Mouse (Mus musculus) testis, adult 2 months (tissue): ENCODE results near the gene Maml2. TPM values are rescaled to one million over a fixed set of nuclear protein-coding genes. Genes with fewer than 3 reads are reported as not detected.

Experiments used
- H3K27ac ChIP-seq: fragments of 200-500 bp; 2 replicates; pipeline ENCODE4 v1.5.1; 2012; ENCODE audit warnings: low read depth, low read length; ENCODE audit not compliant: control insufficient read depth, insufficient read depth
- H3K27me3 ChIP-seq: fragments of 200-500 bp; 2 replicates; pipeline ENCODE4 v1.6.1; 2012; ENCODE audit warnings: mild to moderate bottlenecking, low read length, moderate library complexity; ENCODE audit not compliant: control insufficient read depth, insufficient read depth
- H3K36me3 ChIP-seq: fragments of 200-500 bp; 2 replicates; pipeline ENCODE4 v1.6.1; 2012; ENCODE audit warnings: mild to moderate bottlenecking, low read length; ENCODE audit not compliant: control insufficient read depth, insufficient read depth
- H3K4me1 ChIP-seq: fragments of 200-500 bp; 2 replicates; pipeline ENCODE4 v1.6.1; 2012; ENCODE audit warnings: low read length; ENCODE audit not compliant: control insufficient read depth, insufficient read depth
- H3K4me3 ChIP-seq: fragments of 200-500 bp; 2 replicates; pipeline ENCODE4 v1.5.1; 2012; ENCODE audit warnings: low read depth, mild to moderate bottlenecking, low read length, moderate library complexity, mixed read lengths; ENCODE audit not compliant: control insufficient read depth
- CTCF ChIP-seq: fragments of 200-500 bp; IDR thresholded peaks from 2 replicates; pipeline ENCODE4 v1.5.1; 2012; ENCODE audit warnings: low read depth, mild to moderate bottlenecking, inconsistent platforms, low read length, moderate library complexity; ENCODE audit not compliant: control insufficient read depth, insufficient read depth, insufficient replicate concordance
- POLR2A ChIP-seq: fragments of 200-500 bp; IDR thresholded peaks from 2 replicates; pipeline ENCODE4 v1.6.1; 2012; ENCODE audit warnings: low read depth, mild to moderate bottlenecking, inconsistent platforms, low read length, moderate library complexity; ENCODE audit not compliant: control insufficient read depth
- polyA plus RNA-seq: library from polyadenylated mRNA; depleted of rRNA; stranded (reverse); fragments of >200 nt; gene quantifications from 2 replicates; pipeline ENCODE4 v1.2.3, GENCODE M21; 2012

Maml2 gene
- polyA plus RNA-seq, 1 experiment, result 0.56 TPM

- Histone ChIP-seq H3K4me3 (no peak overlapping the region), H3K4me1 (no peaks in the 10 kb centered on the region), H3K27ac (no peak overlapping the region), H3K36me3 (no peaks in the 10 kb centered on the region), H3K27me3 (no peaks in the 10 kb centered on the region)
- TF ChIP-seq POLR2A (no peak), CTCF (no peak)
These were observed 354.7 kb downstream of the Maml2 start for GRCm38 (mm10) chr9:13652389-13652877.

DNA sequence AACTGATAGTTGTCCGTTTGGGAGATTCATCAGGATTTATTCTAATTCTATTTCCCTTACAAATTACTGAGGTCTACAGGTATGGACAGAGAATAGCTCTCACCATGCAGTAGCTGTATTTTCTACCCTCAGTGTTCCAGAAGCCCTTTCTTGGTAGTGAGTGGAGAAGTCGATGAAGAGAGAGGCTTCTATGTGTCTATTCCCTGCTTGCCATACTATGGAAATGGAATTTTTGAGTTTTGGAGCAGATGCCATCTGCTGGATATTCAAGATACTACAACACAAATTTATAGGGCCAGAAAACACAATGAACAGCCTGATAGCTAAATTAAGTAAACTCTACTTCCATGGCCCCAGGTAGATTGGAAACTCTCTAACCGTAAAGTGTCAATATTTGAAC is 355.2 kb downstream of the Maml2 start:
- Histone ChIP-seq H3K27ac (no peak overlapping the region), H3K27me3 (no peaks in the 10 kb centered on the region), H3K4me1 (no peaks in the 10 kb centered on the region), H3K36me3 (no peaks in the 10 kb centered on the region), H3K4me3 (no peak overlapping the region)
- TF ChIP-seq POLR2A (no peak), CTCF (no peak)

GRCm38 (mm10) chr9:13661768-13662623 is 364.2 kb downstream of the Maml2 start:
- no peaks in the 10 kb centered on the region for H3K36me3 ChIP-seq
- TF ChIP-seq POLR2A (no peak), CTCF (no peak)
- H3K4me1 ChIP-seq, result no peaks in the 10 kb centered on the region
- no peak overlapping the region for H3K27ac ChIP-seq
- no peak overlapping the region for H3K4me3 ChIP-seq
- no peaks in the 10 kb centered on the region for H3K27me3 ChIP-seq

GRCm38 (mm10) chr9:13665487-13665969 is 367.8 kb downstream of the Maml2 start:
- no peak overlapping the region for H3K27ac ChIP-seq
- H3K4me1 ChIP-seq, result no peaks in the 10 kb centered on the region
- no peaks in the 10 kb centered on the region for H3K27me3 ChIP-seq
- H3K4me3 ChIP-seq, result no peak overlapping the region
- TF ChIP-seq POLR2A (no peak), CTCF (no peak)
- H3K36me3 ChIP-seq, result no peaks in the 10 kb centered on the region

DNA sequence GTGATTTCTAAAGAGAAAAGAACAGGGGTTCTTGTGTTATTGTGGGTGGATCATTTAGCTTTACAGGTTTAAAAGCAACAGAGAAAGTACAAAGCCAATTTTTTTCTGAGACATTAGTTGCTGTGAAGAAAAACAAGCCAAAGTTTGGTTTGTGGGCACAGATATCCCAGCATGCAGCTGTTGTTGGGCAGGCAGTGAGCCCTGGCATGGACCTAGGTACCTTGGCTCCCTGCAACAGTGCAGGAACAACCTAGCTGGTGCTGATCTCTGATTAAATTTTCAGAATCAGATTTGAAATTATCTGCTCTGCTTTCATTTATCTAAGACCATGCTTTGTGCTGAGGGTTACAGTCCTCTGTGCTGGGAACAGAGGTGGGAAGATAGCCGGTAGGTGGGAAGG is 370.2 kb downstream of the Maml2 start:
- Histone ChIP-seq H3K27me3 (no peaks in the 10 kb centered on the region), H3K36me3 (no peaks in the 10 kb centered on the region), H3K27ac (no peak overlapping the region), H3K4me3 (no peak overlapping the region), H3K4me1 (no peaks in the 10 kb centered on the region)
- TF ChIP-seq POLR2A, result no peak
- no peak for TF ChIP-seq CTCF

DNA sequence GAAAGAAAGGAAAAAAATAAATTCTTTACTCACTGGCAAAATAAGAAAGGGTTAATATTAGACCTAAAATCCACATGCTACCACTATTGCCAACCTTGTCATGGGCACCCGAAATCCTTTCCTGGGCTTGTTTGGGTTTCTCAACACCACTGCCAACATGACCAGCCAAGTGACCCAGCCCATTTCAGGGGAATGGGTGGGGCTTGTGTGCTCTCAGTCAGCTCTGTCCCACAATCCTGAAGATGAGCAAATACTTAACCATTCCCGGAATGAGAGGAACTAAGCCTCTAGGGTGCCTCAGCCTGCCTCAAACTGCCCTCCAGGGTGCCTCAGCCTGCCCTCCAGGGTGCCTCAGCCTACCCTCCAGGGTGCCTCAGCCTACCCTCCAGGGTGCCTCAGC is 371.0 kb downstream of the Maml2 start:
- no peak overlapping the region for H3K27ac ChIP-seq
- TF ChIP-seq CTCF, result no peak
- TF ChIP-seq POLR2A, result no peak
- H3K27me3 ChIP-seq, result no peaks in the 10 kb centered on the region
- H3K4me1 ChIP-seq, result no peaks in the 10 kb centered on the region
- H3K4me3 ChIP-seq, result no peak overlapping the region
- H3K36me3 ChIP-seq, result no peaks in the 10 kb centered on the region

- no peaks in the 10 kb centered on the region for H3K27me3 ChIP-seq
- no peaks in the 10 kb centered on the region for H3K36me3 ChIP-seq
- H3K4me3 ChIP-seq, result no peak overlapping the region
- no peaks in the 10 kb centered on the region for H3K4me1 ChIP-seq
- TF ChIP-seq CTCF (no peak), POLR2A (no peak)
- no peak overlapping the region for H3K27ac ChIP-seq
These were observed 373.5 kb downstream of the Maml2 start for GRCm38 (mm10) chr9:13671125-13671769.
